Mouse (Mus musculus): ENCODE measurements around the gene 1700061G19Rik. TPM values are rescaled to one million over a fixed set of nuclear protein-coding genes. Genes with fewer than 3 reads are reported as not detected.
A peak's percentile ranks its signal among the peaks of the same experiment; 100 is the strongest.

The 1700061G19Rik gene
- polyA plus RNA-seq, 1 experiment from 2014 or later, result 0.03 TPM

GRCm38 (mm10) chr17:56871767-56872166 is 3.5 kb upstream of the 1700061G19Rik start:
- no peaks in the 10 kb centered on the region for H3K27me3 ChIP-seq
- no peak overlapping the region for H3K4me2 ChIP-seq
- no peak overlapping the region for H3K27ac ChIP-seq (replicated peaks)
- ATAC-seq (ENCODE audit: insufficient read depth), result no peak
- no peak overlapping the region for H3K4me3 ChIP-seq (replicated peaks)
- H3K9ac ChIP-seq, result no peak overlapping the region
- 70% methylated on average over 8 of the region's 8 CpGs for WGBS (ENCODE audit: insufficient replicate concordance)
- H3K4me1 ChIP-seq (replicated peaks), result no peaks in the 10 kb centered on the region
- no peaks in the 10 kb centered on the region for H3K36me3 ChIP-seq (replicated peaks)
- no peaks in the 10 kb centered on the region for H3K9me3 ChIP-seq (replicated peaks)

- Histone ChIP-seq H3K9me3 (replicated peaks) (no peaks in the 10 kb centered on the region), H3K27me3 (no peaks in the 10 kb centered on the region), H3K27ac (replicated peaks) (no peak overlapping the region), H3K4me2 (no peak overlapping the region), H3K36me3 (replicated peaks) (no peaks in the 10 kb centered on the region), H3K4me1 (replicated peaks) (no peaks in the 10 kb centered on the region), H3K9ac (no peak overlapping the region), H3K4me3 (replicated peaks) (no peak overlapping the region)
- WGBS (ENCODE audit: insufficient replicate concordance), result 60% methylated on average over 7 of the region's 7 CpGs
- no peak for ATAC-seq (ENCODE audit: insufficient read depth)
Measured at GRCm38 (mm10) chr17:56872512-56872911, 2.8 kb upstream of the 1700061G19Rik start.

DNA sequence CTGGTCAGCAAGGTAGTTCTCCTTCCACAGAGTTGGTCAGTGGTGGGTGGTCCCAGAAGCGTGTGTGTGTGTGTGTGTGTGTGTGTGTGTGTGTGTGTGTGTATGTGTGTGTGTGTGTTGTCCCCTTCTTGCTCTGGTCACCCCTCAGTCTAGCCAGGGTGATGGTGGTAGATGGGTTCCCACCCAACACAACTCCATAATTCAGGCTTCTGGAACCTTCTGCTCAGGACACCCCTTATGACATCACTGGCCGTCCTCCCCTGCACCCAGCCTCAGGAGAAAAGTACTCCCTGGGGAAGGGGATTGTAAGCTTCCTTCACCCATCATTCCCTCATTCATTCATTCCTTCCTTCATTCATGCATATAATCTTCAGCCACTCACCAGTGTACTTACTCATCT is 1.0 kb upstream of the 1700061G19Rik start, which contains the start of gene Acsbg2:
Acsbg2 (minus strand) TSS at position 211 of the 400 bp plus-strand sequence.
- no peak within 1 kb of the TSS for H3K27ac ChIP-seq (replicated peaks)
- H3K4me3 ChIP-seq (replicated peaks), result no peak within 1 kb of the TSS
- H3K4me2 ChIP-seq, result no peak within 1 kb of the TSS
- H3K4me1 ChIP-seq (replicated peaks), result no peaks in the 10 kb centered on the region
- WGBS (ENCODE audit: insufficient replicate concordance), result 72% methylated on average over 2 of the region's 2 CpGs
- H3K9me3 ChIP-seq (replicated peaks), result no peaks in the 10 kb centered on the region
- no peaks in the 10 kb centered on the region for H3K36me3 ChIP-seq (replicated peaks)
- H3K9ac ChIP-seq, result no peak within 1 kb of the TSS
- no peak for ATAC-seq (ENCODE audit: insufficient read depth)
- no peaks in the 10 kb centered on the region for H3K27me3 ChIP-seq

GRCm38 (mm10) chr17:56876465-56876864 is 1.2 kb downstream of the 1700061G19Rik start:
- H3K9me3 ChIP-seq (replicated peaks), result no peaks in the 10 kb centered on the region
- no peaks in the 10 kb centered on the region for H3K36me3 ChIP-seq (replicated peaks)
- 85% methylated on average over 3 of the region's 3 CpGs for WGBS (ENCODE audit: insufficient replicate concordance)
- no peak overlapping the region for H3K27ac ChIP-seq (replicated peaks)
- H3K4me3 ChIP-seq (replicated peaks), result no peak overlapping the region
- no peaks in the 10 kb centered on the region for H3K27me3 ChIP-seq
- no peak overlapping the region for H3K4me2 ChIP-seq
- no peaks in the 10 kb centered on the region for H3K4me1 ChIP-seq (replicated peaks)
- H3K9ac ChIP-seq, result no peak overlapping the region
- ATAC-seq (ENCODE audit: insufficient read depth), result no peak

DNA sequence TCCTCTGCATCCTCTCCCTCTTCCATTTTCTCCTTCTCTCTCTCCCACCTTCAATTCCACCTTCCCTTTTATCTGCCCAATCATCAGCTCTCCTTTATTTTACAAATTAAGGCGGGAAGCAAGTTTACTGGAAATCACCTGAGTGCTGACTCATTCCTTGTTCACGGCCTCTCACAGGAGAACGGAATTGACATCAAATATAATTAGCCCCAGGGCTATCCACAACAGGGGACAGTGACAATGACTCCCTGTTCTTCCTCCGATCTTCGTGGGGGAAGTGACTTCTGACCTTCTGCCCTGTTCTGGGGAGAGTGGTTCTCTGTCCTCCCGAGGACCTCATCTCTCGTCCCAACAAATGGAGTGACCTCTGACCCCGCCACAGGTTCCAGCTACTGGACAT is 1.7 kb downstream of the 1700061G19Rik start:
- H3K9ac ChIP-seq, result no peak overlapping the region
- no peak overlapping the region for H3K4me2 ChIP-seq
- no peak overlapping the region for H3K27ac ChIP-seq (replicated peaks)
- no peak overlapping the region for H3K4me3 ChIP-seq (replicated peaks)
- no peak for ATAC-seq (ENCODE audit: insufficient read depth)
- no peaks in the 10 kb centered on the region for H3K4me1 ChIP-seq (replicated peaks)
- no peaks in the 10 kb centered on the region for H3K9me3 ChIP-seq (replicated peaks)
- 52% methylated on average over 8 of the region's 8 CpGs for WGBS (ENCODE audit: insufficient replicate concordance)
- H3K36me3 ChIP-seq (replicated peaks), result no peaks in the 10 kb centered on the region
- H3K27me3 ChIP-seq, result no peaks in the 10 kb centered on the region

DNA sequence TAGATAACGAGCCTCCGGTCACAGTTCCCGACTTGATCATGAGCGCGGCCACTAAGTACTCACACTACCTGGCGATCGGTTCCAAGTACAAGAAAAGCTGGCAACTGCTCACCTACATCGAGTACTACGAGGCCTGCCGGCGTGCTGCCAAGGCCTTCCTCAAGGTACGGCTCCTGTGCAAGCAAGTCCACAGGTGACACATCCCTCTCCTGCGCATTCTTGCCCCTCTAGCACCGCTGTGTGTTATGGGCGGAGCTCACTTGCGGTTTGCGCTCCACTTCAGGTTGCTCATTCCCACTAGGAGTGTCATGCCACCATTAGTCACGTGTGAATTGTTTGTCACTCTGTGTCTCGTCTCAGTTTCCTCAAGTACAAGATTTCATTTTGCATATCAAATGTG is 2.1 kb downstream of the 1700061G19Rik start:
- Histone ChIP-seq H3K27me3 (no peaks in the 10 kb centered on the region), H3K27ac (replicated peaks) (no peak overlapping the region), H3K9me3 (replicated peaks) (no peaks in the 10 kb centered on the region), H3K4me3 (replicated peaks) (no peak overlapping the region), H3K9ac (no peak overlapping the region), H3K36me3 (replicated peaks) (no peaks in the 10 kb centered on the region), H3K4me2 (no peak overlapping the region), H3K4me1 (replicated peaks) (no peaks in the 10 kb centered on the region)
- 81% methylated on average over 19 of the region's 19 CpGs for WGBS (ENCODE audit: insufficient replicate concordance)
- no peak for ATAC-seq (ENCODE audit: insufficient read depth)

GRCm38 (mm10) chr17:56883612-56884011 is 8.3 kb downstream of the 1700061G19Rik start:
- 32% methylated on average over 17 of the region's 17 CpGs for WGBS (ENCODE audit: insufficient replicate concordance)
- H3K4me2 ChIP-seq, result peak overlapping the region; percentile 50
- no peak overlapping the region; the same call in 1 of the 2 replicates for H3K4me3 ChIP-seq (replicated peaks)
- no peaks in the 10 kb centered on the region for H3K9me3 ChIP-seq (replicated peaks)
- H3K27ac ChIP-seq (replicated peaks), result no peak overlapping the region
- peaks cover 6% of the 10 kb centered on the region; the same call in 1 of the 2 replicates for H3K27me3 ChIP-seq
- H3K4me1 ChIP-seq (replicated peaks), result peaks cover 13% of the 10 kb centered on the region
- H3K9ac ChIP-seq, result no peak overlapping the region
- H3K36me3 ChIP-seq (replicated peaks), result no peaks in the 10 kb centered on the region
- ATAC-seq (ENCODE audit: insufficient read depth), result no peak

GRCm38 (mm10) chr17:56884331-56884730 is 9.1 kb downstream of the 1700061G19Rik start:
- Histone ChIP-seq H3K4me1 (replicated peaks) (peaks cover 13% of the 10 kb centered on the region), H3K4me3 (replicated peaks) (no peak overlapping the region), H3K9ac (no peak overlapping the region), H3K9me3 (replicated peaks) (no peaks in the 10 kb centered on the region), H3K4me2 (no peak overlapping the region), H3K36me3 (replicated peaks) (no peaks in the 10 kb centered on the region), H3K27ac (replicated peaks) (no peak overlapping the region), H3K27me3 (peaks cover 6% of the 10 kb centered on the region; the same call in 1 of the 2 replicates)
- no peak for ATAC-seq (ENCODE audit: insufficient read depth)
- 59% methylated on average over 5 of the region's 5 CpGs for WGBS (ENCODE audit: insufficient replicate concordance)

- Histone ChIP-seq H3K4me2 (no peak overlapping the region), H3K4me3 (replicated peaks) (no peak overlapping the region), H3K36me3 (replicated peaks) (no peaks in the 10 kb centered on the region), H3K9ac (no peak overlapping the region), H3K27me3 (peaks cover 6% of the 10 kb centered on the region; the same call in 1 of the 2 replicates), H3K4me1 (replicated peaks) (peaks cover 13% of the 10 kb centered on the region), H3K27ac (replicated peaks) (no peak overlapping the region), H3K9me3 (replicated peaks) (no peaks in the 10 kb centered on the region)
- no peak for ATAC-seq (ENCODE audit: insufficient read depth)
- WGBS (ENCODE audit: insufficient replicate concordance), result 56% methylated on average over 17 of the region's 17 CpGs
Measured at GRCm38 (mm10) chr17:56884809-56885208, 9.5 kb downstream of the 1700061G19Rik start.

DNA sequence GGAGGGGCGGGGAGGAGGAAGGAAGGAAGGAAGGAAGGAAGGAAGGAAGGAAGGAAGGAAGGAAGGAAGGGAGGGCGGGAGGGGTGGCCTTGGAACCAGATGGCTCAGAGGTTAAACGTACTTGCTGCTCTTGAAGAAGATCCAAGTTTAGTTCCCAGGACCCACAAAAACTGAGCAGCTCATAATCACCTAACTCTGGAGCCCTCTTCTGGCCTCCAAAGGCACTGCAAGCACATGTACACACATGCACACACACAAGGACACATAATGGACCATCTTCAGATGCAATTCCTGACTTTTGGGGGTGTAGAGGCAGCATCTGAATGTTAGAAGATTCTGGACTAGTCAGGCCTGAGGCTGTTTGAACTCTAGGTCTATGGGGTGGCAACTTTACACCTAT is 12.8 kb downstream of the 1700061G19Rik start:
- Histone ChIP-seq H3K4me1 (replicated peaks) (peaks cover 13% of the 10 kb centered on the region), H3K36me3 (replicated peaks) (peaks cover 9% of the 10 kb centered on the region; the same call in 1 of the 2 replicates), H3K4me2 (no peak overlapping the region), H3K9ac (no peak overlapping the region), H3K4me3 (replicated peaks) (no peak overlapping the region), H3K9me3 (replicated peaks) (no peaks in the 10 kb centered on the region), H3K27me3 (peaks cover 1% of the 10 kb centered on the region; the same call in 1 of the 2 replicates), H3K27ac (replicated peaks) (no peak overlapping the region)
- no peak for ATAC-seq (ENCODE audit: insufficient read depth)
- 71% methylated on average over 2 of the region's 3 CpGs for WGBS (ENCODE audit: insufficient replicate concordance)

GRCm38 (mm10) chr17:56890018-56890417 is 14.7 kb downstream of the 1700061G19Rik start:
- Histone ChIP-seq H3K4me2 (no peak overlapping the region), H3K9me3 (replicated peaks) (no peaks in the 10 kb centered on the region), H3K9ac (no peak overlapping the region), H3K27ac (replicated peaks) (no peak overlapping the region), H3K4me1 (replicated peaks) (no peaks in the 10 kb centered on the region), H3K4me3 (replicated peaks) (no peak overlapping the region), H3K36me3 (replicated peaks) (peaks cover 27% of the 10 kb centered on the region), H3K27me3 (no peaks in the 10 kb centered on the region)
- WGBS (ENCODE audit: insufficient replicate concordance), result 24% methylated on average over 2 of the region's 2 CpGs
- ATAC-seq (ENCODE audit: insufficient read depth), result no peak

DNA sequence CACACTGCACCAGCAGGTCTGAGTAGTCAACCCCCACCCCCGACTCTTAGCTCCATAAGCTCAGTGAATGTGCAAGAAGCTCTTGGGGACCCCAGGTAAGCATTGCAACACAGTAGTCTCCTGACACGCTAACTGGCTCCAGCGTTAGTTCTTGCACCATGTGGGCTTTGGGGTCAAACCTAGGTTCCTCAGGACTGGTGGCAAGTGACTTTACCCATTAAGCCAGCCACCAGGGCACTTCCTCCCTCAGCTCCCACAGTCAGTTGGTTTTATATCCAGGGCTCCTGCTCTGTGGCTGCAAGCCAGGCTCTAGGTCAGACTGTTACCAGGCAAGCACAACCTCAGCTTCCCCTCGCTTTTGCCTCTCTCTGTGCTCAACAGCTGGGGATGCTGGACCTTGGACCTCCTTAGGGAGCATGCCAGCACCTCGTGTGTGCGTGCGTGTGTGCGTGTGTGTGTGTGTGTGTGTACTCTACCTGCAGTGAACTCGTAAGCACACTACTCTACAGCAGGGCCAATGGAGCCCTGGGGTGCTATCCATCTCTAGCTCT is 20.2 kb downstream of the 1700061G19Rik start:
- no peaks in the 10 kb centered on the region for H3K9me3 ChIP-seq (replicated peaks)
- no peak overlapping the region for H3K27ac ChIP-seq (replicated peaks)
- no peaks in the 10 kb centered on the region for H3K4me1 ChIP-seq (replicated peaks)
- H3K27me3 ChIP-seq, result no peaks in the 10 kb centered on the region
- no peak overlapping the region for H3K4me3 ChIP-seq (replicated peaks)
- WGBS (ENCODE audit: insufficient replicate concordance), result 81% methylated on average over 9 of the region's 9 CpGs
- ATAC-seq (ENCODE audit: insufficient read depth), result no peak
- peaks cover 65% of the 10 kb centered on the region for H3K36me3 ChIP-seq (replicated peaks)
- no peak overlapping the region for H3K9ac ChIP-seq
- no peak overlapping the region for H3K4me2 ChIP-seq
